Mouse (Mus musculus): ENCODE measurements around the gene Fam53b. TPM values are rescaled to one million over a fixed set of nuclear protein-coding genes. Genes with fewer than 3 reads are reported as not detected.

Gene Fam53b
- total and polyA plus RNA-seq, 3 experiments: 15.6 to 30.9 (median 22.1) TPM

GRCm38 (mm10) chr7:132731558-132731957, 82.1 kb downstream of the Fam53b start:
- DNase-seq (ENCODE audit: extremely low read depth): no peak

GRCm38 (mm10) chr7:132730510-132730909, 83.2 kb downstream of the Fam53b start:
- Histone ChIP-seq H3K4me3 (replicated peaks in 1 of 3; ENCODE audit: low read depth in 2 of 3, low read length in 2 of 3, poor library complexity in 1 of 3) (no peak overlapping the region), H3K79me2 (replicated peaks; ENCODE audit: control insufficient read depth, extremely low read depth, insufficient read depth, poor library complexity, severe bottlenecking) (no peaks in the 10 kb centered on the region), H3K4me1 (ENCODE audit: control insufficient read depth in 1 of 2, insufficient read depth in 2 of 2) (peaks cover 24 to 73% of the 10 kb centered on the region in 2 experiments), H3K27me3 (replicated peaks) (no peaks in the 10 kb centered on the region), H3K9me3 (replicated peaks; ENCODE audit: low read length) (no peaks in the 10 kb centered on the region), H3K9ac (ENCODE audit: insufficient read depth, low read depth) (no peak overlapping the region), H3K27ac (ENCODE audit: insufficient read depth, low read depth) (peak overlapping the region; percentile 29), H3K4me2 (ENCODE audit: insufficient read depth, low read depth, poor library complexity, severe bottlenecking) (no peak overlapping the region), H3K36me3 (replicated peaks in 1 of 2; ENCODE audit: control insufficient read depth in 1 of 2, insufficient read depth in 1 of 2, low read length in 1 of 2) (peaks cover 17 to 81% of the 10 kb centered on the region in 2 experiments)
- dilution Hi-C loops (cut with MboI; ENCODE audit: extremely low pct_ligation_motif_present, extremely low pct_unique_long_range_greater_than_20kb, low sequenced_read_pairs) (no loop called here), in situ Hi-C loops (cut with MboI; ENCODE audit: low pct_ligation_motif_present, low pct_unique_long_range_greater_than_20kb, low sequenced_read_pairs) (no loop called here)
- TF ChIP-seq E2F4 (IDR thresholded peaks at IDR 0.05; ENCODE audit: insufficient replicate concordance, low read depth, low read length): no peak
- TF ChIP-seq PAX5 (IDR thresholded peaks at IDR 0.05; ENCODE audit: low read length): no peak
- DNase-seq (ENCODE audit: extremely low read depth): no peak

More at GRCm38 (mm10) chr7:132731558-132731957, 82.1 kb downstream of the Fam53b start:
- Histone ChIP-seq H3K4me2 (ENCODE audit: insufficient read depth, low read depth, poor library complexity, severe bottlenecking) (no peak overlapping the region), H3K79me2 (replicated peaks; ENCODE audit: control insufficient read depth, extremely low read depth, insufficient read depth, poor library complexity, severe bottlenecking) (no peaks in the 10 kb centered on the region), H3K36me3 (replicated peaks in 1 of 2; ENCODE audit: control insufficient read depth in 1 of 2, insufficient read depth in 1 of 2, low read length in 1 of 2) (peaks cover 17 to 79% of the 10 kb centered on the region in 2 experiments), H3K4me3 (replicated peaks in 1 of 3; ENCODE audit: low read depth in 2 of 3, low read length in 2 of 3, poor library complexity in 1 of 3) (no peak overlapping the region), H3K9me3 (replicated peaks; ENCODE audit: low read length) (no peaks in the 10 kb centered on the region), H3K9ac (ENCODE audit: insufficient read depth, low read depth) (no peak overlapping the region), H3K27me3 (replicated peaks) (no peaks in the 10 kb centered on the region), H3K4me1 (ENCODE audit: control insufficient read depth in 1 of 2, insufficient read depth in 2 of 2) (peaks cover 35 to 77% of the 10 kb centered on the region in 2 experiments), H3K27ac (ENCODE audit: insufficient read depth, low read depth) (no peak overlapping the region)
- in situ Hi-C loops (cut with MboI; ENCODE audit: low pct_ligation_motif_present, low pct_unique_long_range_greater_than_20kb, low sequenced_read_pairs): no loop called here
- dilution Hi-C loops (cut with MboI; ENCODE audit: extremely low pct_ligation_motif_present, extremely low pct_unique_long_range_greater_than_20kb, low sequenced_read_pairs): no loop called here
- TF ChIP-seq JUN (IDR thresholded peaks at IDR 0.05; ENCODE audit: insufficient read depth, low read depth, low read length) (no peak), TBP (conservative IDR thresholded peaks at IDR 0.05; ENCODE audit: low read depth, low read length) (no peak), NRF1 (IDR thresholded peaks at IDR 0.05; ENCODE audit: low read depth, low read length) (no peak), POLR2AphosphoS2 (IDR thresholded peaks at IDR 0.05; ENCODE audit: low read depth, low read length) (no peak), MEF2A (IDR thresholded peaks at IDR 0.05; ENCODE audit: borderline replicate concordance, low read depth, low read length) (no peak)

- Histone ChIP-seq H3K4me3 (replicated peaks in 1 of 3; ENCODE audit: low read depth in 2 of 3, low read length in 2 of 3, poor library complexity in 1 of 3) (no peak overlapping the region), H3K4me1 (ENCODE audit: control insufficient read depth in 1 of 2, insufficient read depth in 2 of 2) (peaks cover 31 to 72% of the 10 kb centered on the region in 2 experiments), H3K79me2 (replicated peaks; ENCODE audit: control insufficient read depth, extremely low read depth, insufficient read depth, poor library complexity, severe bottlenecking) (no peaks in the 10 kb centered on the region), H3K36me3 (replicated peaks in 1 of 2; ENCODE audit: control insufficient read depth in 1 of 2, insufficient read depth in 1 of 2, low read length in 1 of 2) (peaks cover 10 to 79% of the 10 kb centered on the region in 2 experiments), H3K27ac (ENCODE audit: insufficient read depth, low read depth) (peak overlapping the region; percentile 77), H3K9ac (ENCODE audit: insufficient read depth, low read depth) (peak overlapping the region; percentile 47), H3K4me2 (ENCODE audit: insufficient read depth, low read depth, poor library complexity, severe bottlenecking) (no peak overlapping the region), H3K27me3 (replicated peaks) (no peaks in the 10 kb centered on the region), H3K9me3 (replicated peaks; ENCODE audit: low read length) (no peaks in the 10 kb centered on the region)
- dilution Hi-C loops (cut with MboI; ENCODE audit: extremely low pct_ligation_motif_present, extremely low pct_unique_long_range_greater_than_20kb, low sequenced_read_pairs): no loop called here
- DNase-seq (ENCODE audit: extremely low read depth): peak; percentile 68
- in situ Hi-C loops (cut with MboI; ENCODE audit: low pct_ligation_motif_present, low pct_unique_long_range_greater_than_20kb, low sequenced_read_pairs): no loop called here
- TF ChIP-seq CHD1 (IDR thresholded peaks at IDR 0.05; ENCODE audit: low read depth, low read length) (peak; percentile 99), E2F4 (IDR thresholded peaks at IDR 0.05; ENCODE audit: insufficient replicate concordance, low read depth, low read length) (no peak), HCFC1 (IDR thresholded peaks at IDR 0.05; ENCODE audit: low read depth, low read length) (no peak), ELF1 (IDR thresholded peaks at IDR 0.05; ENCODE audit: low read depth, low read length) (no peak), MXI1 (IDR thresholded peaks at IDR 0.05; ENCODE audit: low read depth, low read length) (peak; percentile 82), CTCF (conservative IDR thresholded peaks at IDR 0.05 in 1 of 2, IDR thresholded peaks at IDR 0.05 in 1 of 2; ENCODE audit: low read depth in 2 of 2, low read length in 2 of 2) (no peak), USF1 (IDR thresholded peaks at IDR 0.05; ENCODE audit: low read depth, low read length) (no peak), TBP (conservative IDR thresholded peaks at IDR 0.05; ENCODE audit: low read depth, low read length) (no peak), ZNF384 (IDR thresholded peaks at IDR 0.05; ENCODE audit: low read depth, low read length) (no peak), ZC3H11A (IDR thresholded peaks at IDR 0.05; ENCODE audit: low read depth, low read length) (no peak), CHD2 (IDR thresholded peaks at IDR 0.05; ENCODE audit: low read length) (no peak), USF2 (conservative IDR thresholded peaks at IDR 0.05; ENCODE audit: low read depth, low read length) (no peak), UBTF (IDR thresholded peaks at IDR 0.05; ENCODE audit: low read depth, low read length) (no peak), IRF4 (IDR thresholded peaks at IDR 0.05; ENCODE audit: low read depth, low read length) (peak; percentile 47; the same call in 1 of the 2 replicates), KAT2A (IDR thresholded peaks at IDR 0.05; ENCODE audit: insufficient replicate concordance, low read length) (no peak), ZKSCAN1 (IDR thresholded peaks at IDR 0.05; ENCODE audit: borderline replicate concordance, low read depth, low read length) (no peak), JUN (IDR thresholded peaks at IDR 0.05; ENCODE audit: insufficient read depth, low read depth, low read length) (no peak), TCF12 (IDR thresholded peaks at IDR 0.05; ENCODE audit: low read depth, low read length) (peak; percentile 91), JUND (conservative IDR thresholded peaks at IDR 0.05; ENCODE audit: low read depth, low read length) (no peak), BHLHE40 (IDR thresholded peaks at IDR 0.05; ENCODE audit: low read depth, low read length) (peak; percentile 34; the same call in 1 of the 2 replicates)
Observed at GRCm38 (mm10) chr7:132729093-132729831, 84.4 kb downstream of the Fam53b start.

Data from CH12.LX (cell line).